Mouse (Mus musculus) spleen, adult 18-20 months (tissue): ENCODE measurements around the gene Ankrd28.
A peak's percentile ranks its signal among the peaks of the same experiment; 100 is the strongest.

Experiments
- DNase-seq, 2 experiments: peaks; one replicate each; pipeline ENCODE4 v3.0.0; 2022; ENCODE audit warnings: mixed read lengths in 2 of 2

Ankrd28 gene

GRCm38 (mm10) chr14:31697755-31698154, 132.7 kb downstream of the Ankrd28 start:
- DNase-seq: no peak

- no peak for DNase-seq
These were observed 133.1 kb downstream of the Ankrd28 start for GRCm38 (mm10) chr14:31697346-31697745.

- no peak for DNase-seq
These were observed 133.5 kb downstream of the Ankrd28 start for GRCm38 (mm10) chr14:31696985-31697303.

- peak in 1 of 2 experiments; percentile 57 for DNase-seq
These were observed 134.1 kb downstream of the Ankrd28 start for GRCm38 (mm10) chr14:31696206-31696984.

GRCm38 (mm10) chr14:31692536-31692935, 137.9 kb downstream of the Ankrd28 start:
- no peak for DNase-seq

- no peak for DNase-seq
These were observed 144.2 kb downstream of the Ankrd28 start for GRCm38 (mm10) chr14:31686231-31686630.

GRCm38 (mm10) chr14:31685680-31686079, 144.8 kb downstream of the Ankrd28 start:
- DNase-seq: peak; percentile 56 to 64

GRCm38 (mm10) chr14:31684343-31685040, 146.0 kb downstream of the Ankrd28 start:
- DNase-seq: no peak

GRCm38 (mm10) chr14:31683610-31684009, 146.8 kb downstream of the Ankrd28 start:
- DNase-seq: no peak

GRCm38 (mm10) chr14:31681931-31682555, 148.4 kb downstream of the Ankrd28 start:
- no peak for DNase-seq

GRCm38 (mm10) chr14:31681291-31681690, 149.2 kb downstream of the Ankrd28 start:
- no peak for DNase-seq

- DNase-seq: peak in 1 of 2 experiments; percentile 20
These were observed 149.8 kb downstream of the Ankrd28 start for GRCm38 (mm10) chr14:31680656-31681055.

- no peak for DNase-seq
These were observed 158.7 kb downstream of the Ankrd28 start for GRCm38 (mm10) chr14:31671635-31672320.

GRCm38 (mm10) chr14:31669642-31670490, 160.6 kb downstream of the Ankrd28 start:
- peak in 1 of 2 experiments; percentile 44 for DNase-seq

GRCm38 (mm10) chr14:31669161-31669611, 161.3 kb downstream of the Ankrd28 start:
- peak in 1 of 2 experiments; percentile 39 for DNase-seq

- DNase-seq: no peak
These were observed 162.1 kb downstream of the Ankrd28 start for GRCm38 (mm10) chr14:31668326-31668725.

GRCm38 (mm10) chr14:31667741-31668140, 162.7 kb downstream of the Ankrd28 start:
- no peak for DNase-seq

GRCm38 (mm10) chr14:31666931-31667705, 163.3 kb downstream of the Ankrd28 start:
- peak in 1 of 2 experiments; percentile 32 for DNase-seq

- no peak for DNase-seq
These were observed 164.9 kb downstream of the Ankrd28 start for GRCm38 (mm10) chr14:31665566-31665940.

GRCm38 (mm10) chr14:31664903-31665565, 165.4 kb downstream of the Ankrd28 start:
- DNase-seq: peak; percentile 55 to 58
